ENCODE assay signal across 17 mouse cellular contexts in the genomic region with DNA sequence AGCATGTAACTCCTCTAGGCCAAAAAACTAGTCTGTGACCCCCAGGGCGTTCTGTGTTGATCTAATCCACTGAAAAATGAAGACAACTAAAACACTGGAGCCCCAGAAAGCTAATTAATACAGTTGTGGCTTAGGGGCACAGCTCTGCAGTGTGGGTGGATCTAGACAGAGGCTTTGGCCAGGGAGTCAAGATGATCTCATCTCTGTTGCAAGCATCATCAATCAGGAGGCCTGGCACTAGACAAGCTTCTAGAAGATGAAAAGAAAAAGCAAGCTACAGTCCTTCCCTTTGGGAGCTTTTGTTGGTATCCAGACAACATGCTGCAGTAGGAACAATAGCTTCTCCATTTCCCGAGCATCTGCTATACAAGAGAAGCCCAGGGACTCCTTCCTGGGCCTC. TPM values are rescaled to one million over a fixed set of nuclear protein-coding genes. Genes with fewer than 3 reads are reported as not detected.
A peak's percentile ranks its signal among the peaks of the same experiment; 100 is the strongest.
DNase-seq lines count a peak whose midpoint lies in the region; ATAC-seq and TF ChIP-seq lines count a peak whose summit lies in the region.
"Had no signal": no experiment of that assay in that cellular context is flagged by ENCODE, and none has a peak within 500 bp of the region (broad histone marks: within the 10 kb centered on the region; RNA-seq: fewer than 3 reads in every experiment).

No protein-coding gene starts in this region.

- peak; percentile 45 to 77 for DNase-seq in adrenal gland, adult (ENCODE audit: inconsistent age in 2 of 2, low spot score in 1 of 2)
- DNase-seq in adrenal gland, postnatal 25 days: no peak
- peak; percentile 38 for DNase-seq in lung, postnatal 10 days
- DNase-seq in lung, postnatal 25 days (ENCODE audit: low spot score): no peak
- peak; percentile 19 for DNase-seq in adrenal gland, postnatal 10 days
- DNase-seq in stomach, postnatal 0 days (ENCODE audit: low spot score): no peak
- no peak for DNase-seq in thymus, postnatal 36 days
- no peak for DNase-seq in thymus, postnatal 0 days (ENCODE audit: low spot score)
- DNase-seq: cerebellum, adult 9-10 months; gastrocnemius, adult 2 months; heart, postnatal 4 days had no signal

- no peaks in the 10 kb centered on the region for H3K9me3 ChIP-seq in stomach, postnatal 0 days (ENCODE audit: control insufficient read depth, low read length)
- H3K9me3 ChIP-seq: forebrain, embryonic 10.5 days; heart, embryonic 13.5 days; liver, embryonic 12.5 days had no signal

- 0 out of 2 replicates have a peak overlapping the region, but pooled peaks have one; percentile 4 for H3K27ac ChIP-seq in stomach, postnatal 0 days (replicated peaks)
- H3K27ac ChIP-seq: forebrain, embryonic 10.5 days; gastrocnemius, adult 2 months; heart, embryonic 13.5 days; kidney, postnatal 0 days; liver, embryonic 12.5 days had no signal

- no peak overlapping the region for H3K4me2 ChIP-seq in stomach, postnatal 0 days (replicated peaks; ENCODE audit: low read depth)
- H3K4me2 ChIP-seq: heart, embryonic 13.5 days; liver, embryonic 12.5 days; midbrain, embryonic 11.5 days had no signal

- H3K4me3 ChIP-seq in stomach, postnatal 0 days (ENCODE audit: low read depth, low read length): no peak overlapping the region
- H3K4me3 ChIP-seq: forebrain, embryonic 10.5 days; gastrocnemius, adult 2 months; heart, embryonic 13.5 days; liver, embryonic 12.5 days had no signal

- H3K4me1 ChIP-seq in stomach, postnatal 0 days (replicated peaks; ENCODE audit: control insufficient read depth, insufficient read depth): no peaks in the 10 kb centered on the region
- H3K4me1 ChIP-seq: forebrain, embryonic 10.5 days; heart, embryonic 13.5 days; liver, embryonic 12.5 days had no signal

- no peak for TF ChIP-seq CTCF in stomach, postnatal 0 days (IDR thresholded peaks at IDR 0.05; ENCODE audit: low read depth)

- 21% methylated on average over 2 of the region's 2 CpGs for WGBS in stomach, postnatal 0 days

- no peaks in the 10 kb centered on the region for H3K27me3 ChIP-seq in stomach, postnatal 0 days (ENCODE audit: control insufficient read depth, insufficient read depth, low read length)
- H3K27me3 ChIP-seq: heart, embryonic 13.5 days had no signal

- no peak overlapping the region for H3K9ac ChIP-seq in stomach, postnatal 0 days (ENCODE audit: low read length)
- H3K9ac ChIP-seq: heart, embryonic 13.5 days; liver, embryonic 12.5 days had no signal

- ATAC-seq in stomach, postnatal 0 days (ENCODE audit: low FRiP score, low TSS enrichment): peak; percentile 54; the same call in 1 of the 2 replicates
- ATAC-seq: inflammation-experienced regulatory T-cells, adult 6 months; liver, embryonic 12.5 days had no signal

- TF ChIP-seq EP300 in stomach, postnatal 0 days (optimal IDR thresholded peaks at IDR 0.05): no peak

- no peaks in the 10 kb centered on the region for H3K36me3 ChIP-seq in stomach, postnatal 0 days (ENCODE audit: control insufficient read depth, insufficient read depth, low read length)
- H3K36me3 ChIP-seq: forebrain, embryonic 10.5 days; heart, embryonic 13.5 days; liver, embryonic 12.5 days had no signal

RNA-seq across cellular contexts. Expression of a gene that starts 9.6 kb away (rescaled TPM):
- total RNA-seq in adrenal gland, postnatal 25 days (2021): 128 and 142 TPM in 2 replicates
- total RNA-seq in adrenal gland, postnatal 10 days (2021): 100 to 1,000 TPM; 145 to 150 TPM
- polyA plus RNA-seq in stomach, postnatal 0 days (2015; fragmentation: Nextera tagmentation; extraction: Ambion mirVana): 32.9 and 34.9 TPM in 2 replicates
- polyA plus RNA-seq in thymus, postnatal 0 days (2015; fragmentation: Nextera tagmentation; extraction: Ambion mirVana): 186 and 211 TPM in 2 replicates

Comparison
In these comparisons a context has a peak if more than half of its experiments do, and no peak if none do; other contexts are left out.
1. DNase-seq: peak in adrenal gland, adult (2 of 2), lung, postnatal 10 days (single experiment) and adrenal gland, postnatal 10 days (single experiment); none in adrenal gland, postnatal 25 days (single experiment), lung, postnatal 25 days (single experiment), stomach, postnatal 0 days (single experiment), thymus, postnatal 36 days (0 of 2) and thymus, postnatal 0 days (single experiment).